Mouse (Mus musculus): ENCODE results near the gene Opcml. TPM values are rescaled to one million over a fixed set of nuclear protein-coding genes. Genes with fewer than 3 reads are reported as not detected.

Gene Opcml
- polyA plus RNA-seq, 1 experiment from 2014 or later: 4.3 TPM

DNA sequence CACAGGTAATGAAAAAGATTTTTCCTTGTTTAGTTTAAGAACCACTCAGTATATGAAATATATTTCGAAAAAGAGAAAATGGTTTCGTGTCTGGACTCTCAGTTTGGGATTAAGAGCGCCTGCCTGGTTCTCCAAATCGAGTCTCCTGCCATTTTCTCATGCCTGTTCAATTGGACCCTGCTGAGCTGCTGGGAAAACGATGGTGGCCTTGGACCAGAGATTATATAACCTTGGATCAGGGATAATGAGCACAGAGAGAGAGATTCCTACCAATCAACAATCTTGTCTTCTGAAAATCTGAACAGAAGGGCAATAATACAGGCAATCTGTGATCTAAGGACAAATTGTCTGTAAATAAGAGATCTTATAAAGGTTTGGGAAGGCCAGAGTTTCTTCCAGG lies 962.3 kb downstream of the Opcml start:
- H3K27ac ChIP-seq: no peak overlapping the region
- H3K4me3 ChIP-seq: no peak overlapping the region
- H3K27me3 ChIP-seq (ENCODE audit: insufficient read depth, poor library complexity, severe bottlenecking): no peaks in the 10 kb centered on the region
- no peaks in the 10 kb centered on the region for H3K9me3 ChIP-seq
- no peaks in the 10 kb centered on the region for H3K36me3 ChIP-seq
- 70% methylated on average over 5 of the region's 5 CpGs for WGBS
- DNase-seq (ENCODE audit: low spot score): no peak
- no peaks in the 10 kb centered on the region for H3K4me1 ChIP-seq

DNA sequence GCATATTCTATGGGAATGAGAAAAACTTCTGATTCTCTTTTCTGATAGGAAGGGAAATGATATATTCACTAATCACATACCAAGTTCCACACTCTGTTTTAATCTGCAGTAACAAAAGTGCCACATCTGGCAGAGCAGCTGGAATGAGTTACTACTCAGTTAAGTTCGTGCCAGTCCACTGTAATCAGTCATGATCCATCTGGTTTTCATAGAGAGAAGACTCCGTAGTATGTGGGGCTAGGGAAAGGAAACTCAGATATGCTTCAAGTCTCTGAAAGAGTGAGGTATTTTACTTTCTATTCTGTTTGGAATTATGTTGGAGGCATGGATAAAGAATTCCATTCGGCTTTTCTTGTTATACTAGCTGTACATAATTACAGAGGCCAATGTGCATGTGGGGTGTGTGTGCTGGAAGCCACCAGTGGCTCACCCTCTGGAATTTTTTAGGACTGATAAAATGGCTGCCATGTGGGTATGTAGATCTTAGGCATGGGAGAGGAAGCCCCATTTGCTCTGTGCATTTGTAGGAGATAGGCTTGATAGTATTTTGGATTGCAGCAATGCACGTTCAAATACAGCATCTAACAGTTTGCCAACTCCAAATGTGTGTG lies 966.4 kb downstream of the Opcml start:
- 74% methylated on average over 4 of the region's 4 CpGs for WGBS
- Histone ChIP-seq H3K36me3 (no peaks in the 10 kb centered on the region), H3K27ac (no peak overlapping the region), H3K27me3 (ENCODE audit: insufficient read depth, poor library complexity, severe bottlenecking) (no peaks in the 10 kb centered on the region), H3K4me3 (no peak overlapping the region), H3K4me1 (no peaks in the 10 kb centered on the region), H3K9me3 (no peaks in the 10 kb centered on the region)
- no peak for DNase-seq (ENCODE audit: low spot score)

DNA sequence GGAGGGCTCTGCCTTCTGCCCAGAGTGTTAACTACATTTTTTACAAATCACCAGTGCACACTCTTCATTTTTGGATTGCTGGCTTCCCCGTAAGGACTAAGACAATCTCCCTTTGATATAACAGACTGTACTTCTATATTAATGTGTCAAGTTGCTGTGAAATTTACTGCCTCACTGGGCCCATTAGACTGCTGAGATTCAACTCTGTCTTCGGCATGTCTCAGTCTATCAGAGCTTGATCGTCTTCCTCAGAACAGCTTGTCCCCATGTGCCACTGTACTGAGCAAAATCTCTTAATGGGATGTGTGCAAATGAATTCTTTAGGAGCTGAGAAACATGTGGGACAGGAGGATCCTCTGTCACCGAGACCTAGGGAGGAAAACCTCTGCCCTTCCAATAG lies 970.9 kb downstream of the Opcml start:
- Histone ChIP-seq H3K4me3 (no peak overlapping the region), H3K9me3 (no peaks in the 10 kb centered on the region), H3K27me3 (ENCODE audit: insufficient read depth, poor library complexity, severe bottlenecking) (no peaks in the 10 kb centered on the region), H3K36me3 (no peaks in the 10 kb centered on the region), H3K4me1 (no peaks in the 10 kb centered on the region), H3K27ac (no peak overlapping the region)
- 87% methylated on average over 4 of the region's 4 CpGs for WGBS
- no peak for DNase-seq (ENCODE audit: low spot score)

DNA sequence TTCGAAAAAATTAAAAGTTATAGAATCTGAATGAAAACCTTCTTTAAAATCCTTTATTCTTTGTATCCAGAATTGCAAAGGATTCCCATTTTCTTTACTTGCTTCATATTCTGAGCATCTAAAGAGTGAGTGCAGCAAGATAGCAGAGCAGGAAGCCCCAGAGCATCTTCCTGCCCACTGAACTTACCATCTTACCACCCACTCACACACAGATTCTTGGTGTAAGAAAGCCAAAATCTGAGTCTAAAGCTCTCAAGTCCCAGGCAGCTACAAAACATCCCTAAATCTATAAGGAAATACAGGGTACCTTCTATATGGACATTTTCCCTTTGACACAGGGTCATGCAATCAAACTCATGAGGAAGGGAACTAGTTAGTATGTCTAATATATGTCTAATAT lies 973.6 kb downstream of the Opcml start:
- H3K27ac ChIP-seq: no peak overlapping the region
- H3K36me3 ChIP-seq: no peaks in the 10 kb centered on the region
- WGBS: 70% methylated on average over 1 of the region's 1 CpGs
- no peaks in the 10 kb centered on the region for H3K27me3 ChIP-seq (ENCODE audit: insufficient read depth, poor library complexity, severe bottlenecking)
- H3K4me1 ChIP-seq: no peaks in the 10 kb centered on the region
- DNase-seq (ENCODE audit: low spot score): no peak
- H3K4me3 ChIP-seq: no peak overlapping the region
- no peaks in the 10 kb centered on the region for H3K9me3 ChIP-seq

DNA sequence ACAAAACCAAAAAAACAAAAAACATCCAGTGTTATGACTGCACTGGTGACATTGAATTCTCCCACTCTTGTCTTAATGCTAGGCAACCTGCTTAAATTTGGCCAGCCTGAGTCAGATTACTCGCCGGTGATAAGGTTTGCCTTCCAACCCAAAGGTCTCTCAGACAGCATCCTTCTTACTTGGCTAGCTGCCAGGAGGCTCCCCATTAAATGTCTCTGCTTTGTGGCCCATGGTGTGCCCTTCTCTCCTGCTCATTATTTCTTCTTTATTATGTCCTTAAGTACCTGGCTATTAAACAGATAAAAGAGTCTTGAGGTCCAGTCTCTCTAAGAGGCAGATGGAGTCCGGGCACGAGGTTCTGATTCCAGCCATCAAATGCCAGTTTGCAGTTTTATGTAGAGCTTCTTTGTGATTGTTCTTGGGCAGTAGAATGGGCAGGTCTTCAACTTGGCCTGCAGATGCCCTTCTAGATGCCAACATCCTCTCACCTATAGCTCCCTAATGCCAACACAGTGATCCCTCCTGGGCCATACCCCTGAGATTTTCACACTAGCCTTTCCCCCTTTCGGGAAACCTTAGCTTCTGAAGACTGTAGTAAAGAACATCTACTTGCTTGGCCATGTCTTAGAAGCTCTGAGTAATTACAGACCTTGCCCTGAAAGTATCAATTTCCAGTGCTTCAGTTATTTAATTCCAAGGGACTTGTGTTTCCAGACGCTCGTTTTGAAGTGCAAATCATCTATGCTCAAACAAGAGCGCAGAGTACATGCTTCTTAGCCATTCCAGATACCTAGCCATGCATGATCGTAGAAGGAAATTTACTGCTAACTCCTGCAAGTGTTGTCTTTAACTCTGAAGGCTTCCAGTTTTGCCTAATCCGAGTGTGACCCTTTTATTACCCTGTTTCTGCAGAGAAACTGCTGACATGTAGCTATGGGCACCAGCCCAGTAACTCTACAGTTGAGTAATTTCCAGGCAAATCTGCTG lies 986.2 kb downstream of the Opcml start:
- Histone ChIP-seq H3K27me3 (ENCODE audit: insufficient read depth, poor library complexity, severe bottlenecking) (no peaks in the 10 kb centered on the region), H3K27ac (no peak overlapping the region), H3K36me3 (no peaks in the 10 kb centered on the region), H3K9me3 (no peaks in the 10 kb centered on the region), H3K4me3 (no peak overlapping the region), H3K4me1 (0 out of 2 replicates have a peak, but pooled peaks cover 4% of the 10 kb centered on the region)
- no peak for DNase-seq (ENCODE audit: low spot score)
- 72% methylated on average over 10 of the region's 10 CpGs for WGBS

DNA sequence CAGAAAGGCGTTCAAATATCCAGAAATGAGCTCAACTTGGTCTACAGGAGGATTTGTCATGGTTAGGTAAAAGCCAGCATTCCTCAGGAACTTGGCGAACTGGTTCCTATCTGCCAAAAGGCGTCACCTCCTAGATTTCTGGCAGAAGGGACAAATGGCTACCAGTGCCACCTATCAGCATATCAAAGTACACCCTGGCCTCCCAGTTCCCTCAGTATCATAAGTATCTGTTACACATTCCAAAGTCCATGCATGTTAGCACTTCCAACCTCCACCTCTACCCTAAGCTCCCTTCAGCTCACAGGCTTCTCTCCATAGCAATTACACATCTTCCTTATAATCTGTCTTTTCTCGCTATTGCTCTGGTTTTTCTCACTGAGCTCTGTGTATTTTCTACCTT lies 993.3 kb downstream of the Opcml start:
- Histone ChIP-seq H3K27me3 (ENCODE audit: insufficient read depth, poor library complexity, severe bottlenecking) (no peaks in the 10 kb centered on the region), H3K27ac (no peak overlapping the region), H3K36me3 (no peaks in the 10 kb centered on the region), H3K9me3 (no peaks in the 10 kb centered on the region), H3K4me1 (peaks cover 11% of the 10 kb centered on the region; the same call in 1 of the 2 replicates), H3K4me3 (no peak overlapping the region)
- 28% methylated on average over 4 of the region's 4 CpGs for WGBS
- no peak for DNase-seq (ENCODE audit: low spot score)

DNA sequence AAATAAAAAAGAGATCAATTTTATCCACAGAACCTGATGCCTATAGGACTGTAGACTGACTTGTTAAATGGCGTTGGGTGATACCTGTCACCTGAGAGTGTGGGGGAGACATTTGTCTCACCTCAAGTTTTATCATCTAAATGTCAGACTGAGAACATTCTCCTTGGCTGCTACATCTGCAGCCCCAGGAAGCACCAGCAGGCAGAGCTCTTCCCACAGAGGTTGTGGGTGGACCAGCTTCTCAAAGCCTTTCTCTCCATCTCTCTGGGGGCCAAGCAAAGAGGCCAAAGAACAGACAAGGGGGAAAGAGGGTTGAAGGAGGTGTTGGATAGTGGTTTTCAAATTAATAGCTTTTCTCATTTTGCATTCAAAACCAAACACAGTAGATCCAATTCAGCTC lies 998.9 kb downstream of the Opcml start:
- Histone ChIP-seq H3K27me3 (ENCODE audit: insufficient read depth, poor library complexity, severe bottlenecking) (no peaks in the 10 kb centered on the region), H3K9me3 (no peaks in the 10 kb centered on the region), H3K4me1 (no peaks in the 10 kb centered on the region), H3K36me3 (no peaks in the 10 kb centered on the region), H3K27ac (no peak overlapping the region), H3K4me3 (no peak overlapping the region)
- DNase-seq (ENCODE audit: low spot score): no peak
- WGBS: 48% methylated on average over 1 of the region's 1 CpGs

DNA sequence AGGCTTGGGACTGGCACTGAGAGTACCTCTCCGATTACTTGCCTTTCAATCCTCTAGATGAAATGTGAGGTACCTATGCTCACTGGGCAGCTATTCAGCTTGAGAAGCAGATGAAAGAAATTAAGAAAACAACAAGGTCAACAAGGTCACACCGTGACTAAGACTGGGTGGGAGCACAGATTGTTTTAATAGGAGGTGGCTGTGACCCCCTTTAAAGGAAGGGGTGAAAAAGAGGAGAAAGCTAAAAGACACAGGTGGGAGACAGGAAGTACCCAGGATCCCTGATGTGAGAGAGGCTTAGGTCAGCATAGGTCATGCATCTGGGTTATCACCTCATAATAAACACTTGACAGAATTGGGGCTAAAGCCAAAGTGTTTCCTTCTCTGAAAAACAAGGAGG lies 1009.5 kb downstream of the Opcml start:
- WGBS: 25% methylated on average over 2 of the region's 2 CpGs
- Histone ChIP-seq H3K4me1 (0 out of 2 replicates have a peak, but pooled peaks cover 9% of the 10 kb centered on the region), H3K27ac (no peak overlapping the region), H3K4me3 (no peak overlapping the region), H3K9me3 (no peaks in the 10 kb centered on the region), H3K36me3 (no peaks in the 10 kb centered on the region), H3K27me3 (ENCODE audit: insufficient read depth, poor library complexity, severe bottlenecking) (no peaks in the 10 kb centered on the region)
- DNase-seq (ENCODE audit: low spot score): no peak

DNA sequence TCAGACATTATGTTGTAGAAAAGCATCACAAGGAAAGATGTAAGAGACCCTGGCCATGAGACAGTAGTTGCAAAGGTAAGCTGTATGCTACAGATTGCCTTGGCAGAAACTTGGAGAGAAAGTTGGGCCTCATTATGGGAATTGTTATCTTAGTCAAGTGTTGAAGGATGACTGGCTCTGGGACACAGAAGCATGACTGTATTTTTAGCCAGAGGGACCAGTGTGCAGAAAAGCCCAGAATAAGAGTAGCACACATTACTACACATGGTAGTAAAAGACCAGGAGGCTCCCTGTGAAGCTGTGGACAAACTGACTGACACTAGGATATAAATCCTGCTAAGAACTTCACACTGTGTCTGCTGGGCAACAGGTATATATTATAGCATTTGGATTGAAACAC lies 1016.1 kb downstream of the Opcml start:
- no peaks in the 10 kb centered on the region; the same call in 1 of the 2 replicates for H3K4me1 ChIP-seq
- H3K27me3 ChIP-seq (ENCODE audit: insufficient read depth, poor library complexity, severe bottlenecking): no peaks in the 10 kb centered on the region
- no peaks in the 10 kb centered on the region for H3K9me3 ChIP-seq
- DNase-seq (ENCODE audit: low spot score): no peak
- H3K36me3 ChIP-seq: no peaks in the 10 kb centered on the region
- no peak overlapping the region for H3K4me3 ChIP-seq
- H3K27ac ChIP-seq: no peak overlapping the region

DNA sequence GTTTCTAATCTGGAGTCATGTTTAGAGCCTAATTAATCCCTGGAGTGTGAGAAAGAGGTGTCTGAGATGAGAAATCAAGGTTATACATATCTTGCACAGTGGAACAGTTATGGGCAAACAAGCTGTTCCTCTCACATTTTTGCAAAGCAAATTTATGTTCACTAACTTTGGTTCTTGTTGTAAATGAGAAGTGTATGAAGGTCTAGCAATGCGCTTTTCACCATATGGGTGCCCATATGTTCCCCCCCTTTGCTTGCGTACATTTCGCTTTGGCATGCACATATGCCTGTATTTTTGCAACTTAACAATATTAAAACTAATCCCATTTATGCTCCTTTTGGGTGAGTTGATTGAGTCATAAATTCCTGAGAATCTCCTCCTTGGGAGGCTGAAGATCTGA lies 1031.5 kb downstream of the Opcml start:
- Histone ChIP-seq H3K36me3 (no peaks in the 10 kb centered on the region), H3K4me1 (no peaks in the 10 kb centered on the region), H3K9me3 (no peaks in the 10 kb centered on the region), H3K4me3 (no peak overlapping the region), H3K27me3 (ENCODE audit: insufficient read depth, poor library complexity, severe bottlenecking) (no peaks in the 10 kb centered on the region), H3K27ac (no peak overlapping the region)
- WGBS: 95% methylated on average over 3 of the region's 3 CpGs
- no peak for DNase-seq (ENCODE audit: low spot score)

DNA sequence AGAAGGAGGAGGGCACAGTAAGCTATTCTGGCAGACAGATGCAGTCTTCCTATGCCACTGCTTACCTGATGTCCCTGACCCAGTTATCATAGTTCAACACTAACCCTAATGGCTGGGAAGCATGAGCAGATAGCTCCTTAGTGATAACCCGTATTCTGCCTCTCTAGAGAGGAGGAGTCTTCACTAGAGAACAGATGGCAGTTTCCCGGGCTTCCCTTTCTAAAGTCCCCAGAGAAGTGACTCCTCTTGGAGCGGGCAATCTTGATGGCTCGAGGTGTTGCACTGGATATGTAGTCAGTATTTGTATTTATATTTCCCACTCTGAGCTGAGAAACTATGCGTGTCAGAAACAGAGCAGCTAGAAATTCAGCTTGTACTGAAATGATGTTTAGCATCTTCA lies 1031.9 kb downstream of the Opcml start:
- Histone ChIP-seq H3K27me3 (ENCODE audit: insufficient read depth, poor library complexity, severe bottlenecking) (no peaks in the 10 kb centered on the region), H3K4me1 (no peaks in the 10 kb centered on the region), H3K9me3 (no peaks in the 10 kb centered on the region), H3K27ac (no peak overlapping the region), H3K36me3 (no peaks in the 10 kb centered on the region), H3K4me3 (no peak overlapping the region)
- 66% methylated on average over 5 of the region's 5 CpGs for WGBS
- DNase-seq (ENCODE audit: low spot score): no peak

DNA sequence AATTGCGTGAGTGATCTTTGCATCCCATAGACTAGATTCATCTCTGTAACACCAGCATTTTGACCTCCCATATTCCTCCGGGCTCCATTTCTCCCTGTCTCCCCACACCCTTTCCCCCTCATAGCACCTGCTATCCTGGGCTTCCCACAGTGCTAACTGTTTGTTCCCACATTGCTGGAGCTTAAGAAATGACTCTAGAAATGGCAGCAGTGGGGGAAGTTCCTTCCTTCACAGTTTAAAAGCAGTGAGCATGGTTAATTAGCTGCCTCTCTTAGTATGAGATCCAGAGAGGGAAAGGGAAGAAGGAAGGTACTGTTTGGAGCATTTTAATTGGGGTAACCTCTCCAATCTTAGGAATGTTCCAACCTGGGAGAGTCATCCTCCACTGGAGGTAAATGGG lies 1035.2 kb downstream of the Opcml start:
- H3K4me1 ChIP-seq: no peaks in the 10 kb centered on the region
- H3K27me3 ChIP-seq (ENCODE audit: insufficient read depth, poor library complexity, severe bottlenecking): no peaks in the 10 kb centered on the region
- H3K9me3 ChIP-seq: no peaks in the 10 kb centered on the region
- H3K27ac ChIP-seq: no peak overlapping the region
- no peak for DNase-seq (ENCODE audit: low spot score)
- WGBS: 82% methylated on average over 2 of the region's 2 CpGs
- H3K36me3 ChIP-seq: no peaks in the 10 kb centered on the region
- no peak overlapping the region for H3K4me3 ChIP-seq

DNA sequence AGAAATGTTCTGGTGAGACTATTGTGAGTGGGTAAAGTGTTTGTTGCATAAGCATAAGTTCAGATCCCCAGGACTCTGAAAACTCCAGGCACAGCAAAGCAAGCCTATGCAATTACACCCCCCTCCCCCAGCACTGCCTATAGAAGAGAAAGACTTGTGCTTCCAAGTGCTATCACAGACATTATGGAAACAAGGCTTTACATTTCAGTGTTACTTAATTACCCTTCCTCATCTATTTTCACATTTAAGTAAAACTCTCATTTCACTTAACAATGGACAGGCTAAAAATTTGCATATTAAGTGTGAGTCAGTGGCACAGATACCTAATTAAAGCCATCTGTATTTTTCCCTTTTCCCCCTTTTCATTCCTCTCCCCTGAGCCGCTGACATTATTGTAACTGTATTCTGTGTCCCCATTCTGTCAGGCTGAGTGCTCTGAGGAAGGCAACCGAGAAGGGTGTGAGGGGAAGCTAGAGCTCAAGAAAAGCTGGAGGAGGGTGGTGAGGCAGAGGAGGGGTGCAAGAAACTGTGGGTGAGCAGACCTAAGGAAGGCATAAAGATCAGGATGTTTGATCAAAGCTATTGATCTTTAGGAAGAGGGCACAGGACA lies 1055.5 kb downstream of the Opcml start:
- H3K27ac ChIP-seq: no peak overlapping the region
- no peak for DNase-seq (ENCODE audit: low spot score)
- no peaks in the 10 kb centered on the region for H3K4me1 ChIP-seq
- no peaks in the 10 kb centered on the region for H3K36me3 ChIP-seq
- H3K4me3 ChIP-seq: no peak overlapping the region
- H3K27me3 ChIP-seq (ENCODE audit: insufficient read depth, poor library complexity, severe bottlenecking): no peaks in the 10 kb centered on the region
- WGBS: 55% methylated on average over 2 of the region's 2 CpGs
- H3K9me3 ChIP-seq: no peaks in the 10 kb centered on the region
